Mouse (Mus musculus): ENCODE results near the gene Flvcr2. TPM values are rescaled to one million over a fixed set of nuclear protein-coding genes. Genes with fewer than 3 reads are reported as not detected.

Gene Flvcr2
- polyA plus RNA-seq, 1 experiment from 2014 or later, result 5.2 TPM

- no peaks in the 10 kb centered on the region for H3K27me3 ChIP-seq
- H3K4me1 ChIP-seq (replicated peaks), result no peaks in the 10 kb centered on the region
- 93% methylated on average over 3 of the region's 3 CpGs for WGBS
- no peaks in the 10 kb centered on the region for H3K36me3 ChIP-seq
- ATAC-seq (ENCODE audit: low FRiP score), result no peak
- no peak overlapping the region for H3K4me2 ChIP-seq
- H3K9me3 ChIP-seq, result no peaks in the 10 kb centered on the region
- H3K9ac ChIP-seq, result no peak overlapping the region
- H3K4me3 ChIP-seq, result no peak overlapping the region
- H3K27ac ChIP-seq, result no peak overlapping the region
These were observed 32.6 kb downstream of the Flvcr2 start for GRCm38 (mm10) chr12:85778962-85779361.

- whole genome bisulfite sequencing, result 96% methylated on average over 5 of the region's 5 CpGs
- Histone ChIP-seq H3K4me2 (no peak overlapping the region), H3K4me1 (replicated peaks) (no peaks in the 10 kb centered on the region), H3K9ac (no peak overlapping the region), H3K4me3 (no peak overlapping the region), H3K9me3 (no peaks in the 10 kb centered on the region), H3K27me3 (no peaks in the 10 kb centered on the region), H3K27ac (no peak overlapping the region), H3K36me3 (no peaks in the 10 kb centered on the region)
- no peak for ATAC-seq (ENCODE audit: low FRiP score)
These were observed 33.4 kb downstream of the Flvcr2 start for GRCm38 (mm10) chr12:85779707-85780106.

GRCm38 (mm10) chr12:85781606-85782005 lies 35.3 kb downstream of the Flvcr2 start:
- Histone ChIP-seq H3K4me1 (replicated peaks) (no peaks in the 10 kb centered on the region), H3K4me2 (no peak overlapping the region), H3K27ac (no peak overlapping the region), H3K4me3 (no peak overlapping the region), H3K9me3 (no peaks in the 10 kb centered on the region), H3K27me3 (no peaks in the 10 kb centered on the region), H3K9ac (no peak overlapping the region), H3K36me3 (no peaks in the 10 kb centered on the region)
- ATAC-seq (ENCODE audit: low FRiP score), result no peak
- WGBS, result 83% methylated on average over 3 of the region's 3 CpGs

- no peak overlapping the region for H3K27ac ChIP-seq
- no peak overlapping the region for H3K9ac ChIP-seq
- H3K4me2 ChIP-seq, result no peak overlapping the region
- no peaks in the 10 kb centered on the region for H3K9me3 ChIP-seq
- no peaks in the 10 kb centered on the region for H3K27me3 ChIP-seq
- 77% methylated on average over 19 of the region's 19 CpGs for WGBS
- no peak overlapping the region for H3K4me3 ChIP-seq
- H3K36me3 ChIP-seq, result no peaks in the 10 kb centered on the region
- ATAC-seq (ENCODE audit: low FRiP score), result no peak
- H3K4me1 ChIP-seq (replicated peaks), result no peaks in the 10 kb centered on the region
These were observed 38.8 kb downstream of the Flvcr2 start for GRCm38 (mm10) chr12:85784916-85785815.

GRCm38 (mm10) chr12:85792158-85792557 lies 45.8 kb downstream of the Flvcr2 start:
- 84% methylated on average over 4 of the region's 4 CpGs for WGBS
- ATAC-seq (ENCODE audit: low FRiP score), result no peak
- H3K27me3 ChIP-seq, result no peaks in the 10 kb centered on the region

GRCm38 (mm10) chr12:85792821-85793346 lies 46.5 kb downstream of the Flvcr2 start:
- no peaks in the 10 kb centered on the region for H3K4me1 ChIP-seq (replicated peaks)
- H3K9ac ChIP-seq, result no peak overlapping the region
- 63% methylated on average over 6 of the region's 6 CpGs for WGBS
- no peak for ATAC-seq (ENCODE audit: low FRiP score)
- H3K9me3 ChIP-seq, result no peaks in the 10 kb centered on the region
- H3K27ac ChIP-seq, result no peak overlapping the region
- H3K36me3 ChIP-seq, result no peaks in the 10 kb centered on the region
- no peak overlapping the region for H3K4me2 ChIP-seq
- no peaks in the 10 kb centered on the region for H3K27me3 ChIP-seq
- no peak overlapping the region for H3K4me3 ChIP-seq

More at GRCm38 (mm10) chr12:85792158-85792557, 45.8 kb downstream of the Flvcr2 start:
- H3K36me3 ChIP-seq, result no peaks in the 10 kb centered on the region
- H3K4me2 ChIP-seq, result no peak overlapping the region
- no peaks in the 10 kb centered on the region for H3K9me3 ChIP-seq
- no peak overlapping the region for H3K27ac ChIP-seq
- no peaks in the 10 kb centered on the region for H3K4me1 ChIP-seq (replicated peaks)
- H3K9ac ChIP-seq, result no peak overlapping the region
- no peak overlapping the region for H3K4me3 ChIP-seq

- no peak overlapping the region for H3K27ac ChIP-seq
- H3K36me3 ChIP-seq, result no peaks in the 10 kb centered on the region
- H3K27me3 ChIP-seq, result no peaks in the 10 kb centered on the region
- ATAC-seq (ENCODE audit: low FRiP score), result no peak
- H3K4me2 ChIP-seq, result no peak overlapping the region
- H3K4me1 ChIP-seq (replicated peaks), result no peaks in the 10 kb centered on the region
- no peaks in the 10 kb centered on the region for H3K9me3 ChIP-seq
- no peak overlapping the region for H3K9ac ChIP-seq
- H3K4me3 ChIP-seq, result no peak overlapping the region
- 93% methylated on average over 2 of the region's 2 CpGs for WGBS
These were observed 47.8 kb downstream of the Flvcr2 start for GRCm38 (mm10) chr12:85794094-85794493.

GRCm38 (mm10) chr12:85795551-85795950 lies 49.2 kb downstream of the Flvcr2 start:
- Histone ChIP-seq H3K4me2 (no peak overlapping the region), H3K9me3 (no peaks in the 10 kb centered on the region), H3K4me3 (no peak overlapping the region), H3K27ac (no peak overlapping the region), H3K36me3 (no peaks in the 10 kb centered on the region), H3K9ac (no peak overlapping the region), H3K27me3 (no peaks in the 10 kb centered on the region), H3K4me1 (replicated peaks) (no peaks in the 10 kb centered on the region)
- WGBS, result 89% methylated on average over 1 of the region's 1 CpGs
- no peak for ATAC-seq (ENCODE audit: low FRiP score)

GRCm38 (mm10) chr12:85800031-85800430 lies 53.7 kb downstream of the Flvcr2 start:
- Histone ChIP-seq H3K4me1 (replicated peaks) (no peaks in the 10 kb centered on the region), H3K4me2 (no peak overlapping the region), H3K36me3 (no peaks in the 10 kb centered on the region), H3K9ac (no peak overlapping the region), H3K9me3 (no peaks in the 10 kb centered on the region), H3K4me3 (no peak overlapping the region), H3K27me3 (no peaks in the 10 kb centered on the region), H3K27ac (no peak overlapping the region)
- 64% methylated on average over 9 of the region's 9 CpGs for WGBS
- no peak for ATAC-seq (ENCODE audit: low FRiP score)

- Histone ChIP-seq H3K4me3 (no peak overlapping the region), H3K36me3 (peaks cover 35% of the 10 kb centered on the region), H3K4me1 (replicated peaks) (no peaks in the 10 kb centered on the region), H3K27ac (no peak overlapping the region), H3K4me2 (no peak overlapping the region), H3K9me3 (no peaks in the 10 kb centered on the region), H3K9ac (no peak overlapping the region), H3K27me3 (no peaks in the 10 kb centered on the region)
- no peak for ATAC-seq (ENCODE audit: low FRiP score)
- WGBS, result 71% methylated on average over 6 of the region's 6 CpGs
These were observed 63.4 kb downstream of the Flvcr2 start for GRCm38 (mm10) chr12:85809726-85810125.

GRCm38 (mm10) chr12:85810959-85811358 lies 64.6 kb downstream of the Flvcr2 start:
- no peak overlapping the region for H3K9ac ChIP-seq
- no peak overlapping the region for H3K4me3 ChIP-seq
- H3K4me1 ChIP-seq (replicated peaks), result no peaks in the 10 kb centered on the region
- peaks cover 46% of the 10 kb centered on the region for H3K36me3 ChIP-seq
- no peak for ATAC-seq (ENCODE audit: low FRiP score)
- no peak overlapping the region for H3K27ac ChIP-seq
- no peaks in the 10 kb centered on the region for H3K9me3 ChIP-seq
- H3K4me2 ChIP-seq, result no peak overlapping the region
- H3K27me3 ChIP-seq, result no peaks in the 10 kb centered on the region

- ATAC-seq (ENCODE audit: low FRiP score), result no peak
- no peaks in the 10 kb centered on the region for H3K9me3 ChIP-seq
- no peak overlapping the region for H3K4me2 ChIP-seq
- H3K27ac ChIP-seq, result no peak overlapping the region
- H3K4me1 ChIP-seq (replicated peaks), result no peaks in the 10 kb centered on the region
- no peak overlapping the region for H3K9ac ChIP-seq
- 94% methylated on average over 4 of the region's 4 CpGs for WGBS
- H3K4me3 ChIP-seq, result no peak overlapping the region
- H3K27me3 ChIP-seq, result no peaks in the 10 kb centered on the region
- H3K36me3 ChIP-seq, result peaks cover 53% of the 10 kb centered on the region
These were observed 65.3 kb downstream of the Flvcr2 start for GRCm38 (mm10) chr12:85811676-85812075.

- H3K4me1 ChIP-seq (replicated peaks), result 0 out of 2 replicates have a peak, but pooled peaks cover 1% of the 10 kb centered on the region
- no peak overlapping the region for H3K27ac ChIP-seq
- H3K9ac ChIP-seq, result no peak overlapping the region
- H3K4me2 ChIP-seq, result no peak overlapping the region
- no peak overlapping the region for H3K4me3 ChIP-seq
- H3K27me3 ChIP-seq, result no peaks in the 10 kb centered on the region
- no peaks in the 10 kb centered on the region for H3K9me3 ChIP-seq
- H3K36me3 ChIP-seq, result peaks cover 63% of the 10 kb centered on the region
- 82% methylated on average over 2 of the region's 2 CpGs for WGBS
- no peak for ATAC-seq (ENCODE audit: low FRiP score)
These were observed 67.3 kb downstream of the Flvcr2 start for GRCm38 (mm10) chr12:85813599-85813998.
